Mouse (Mus musculus) erythroblast, embryonic 14.5 days (primary cell): ENCODE data around the gene Anxa9. TPM values are rescaled to one million over a fixed set of nuclear protein-coding genes. Genes with fewer than 3 reads are reported as not detected.

ENCODE experiments used
- H3K27me3 ChIP-seq: 2 replicates; pipeline ENCODE4 v1.6.1; 2012; ENCODE audit warnings: inconsistent platforms; ENCODE audit not compliant: control insufficient read depth
- H3K36me3 ChIP-seq: 2 replicates; pipeline ENCODE4 v1.6.1; 2012; ENCODE audit warnings: mild to moderate bottlenecking, inconsistent platforms; ENCODE audit not compliant: control insufficient read depth
- H3K4me1 ChIP-seq: 2 replicates; pipeline ENCODE4 v1.6.1; 2012; ENCODE audit warnings: inconsistent platforms; ENCODE audit not compliant: control insufficient read depth
- H3K4me3 ChIP-seq: replicated peaks from 2 replicates; pipeline ENCODE3; 2012; ENCODE audit warnings: moderate library complexity, mild to moderate bottlenecking, inconsistent platforms
- H3K9me3 ChIP-seq: 2 replicates; pipeline ENCODE4 v1.6.1; 2012; ENCODE audit warnings: low read length, inconsistent platforms, mixed read lengths; ENCODE audit not compliant: control insufficient read depth
- GATA1 ChIP-seq: IDR thresholded peaks from 2 replicates; pipeline ENCODE4 v1.6.1; 2012; ENCODE audit warnings: low read length, inconsistent platforms, mixed read lengths
- TAL1 ChIP-seq: IDR thresholded peaks from 3 replicates; pipeline ENCODE4 v1.6.1; 2012; ENCODE audit warnings: low read length, inconsistent platforms, mixed read lengths
- polyA plus RNA-seq: library from polyadenylated mRNA; stranded (reverse); fragments of >175 nt; gene quantifications from 2 replicates; pipeline ENCODE4 v1.2.3, GENCODE M21; 2012

The Anxa9 gene
- polyA plus RNA-seq, 1 experiment, result 0.03 TPM

DNA sequence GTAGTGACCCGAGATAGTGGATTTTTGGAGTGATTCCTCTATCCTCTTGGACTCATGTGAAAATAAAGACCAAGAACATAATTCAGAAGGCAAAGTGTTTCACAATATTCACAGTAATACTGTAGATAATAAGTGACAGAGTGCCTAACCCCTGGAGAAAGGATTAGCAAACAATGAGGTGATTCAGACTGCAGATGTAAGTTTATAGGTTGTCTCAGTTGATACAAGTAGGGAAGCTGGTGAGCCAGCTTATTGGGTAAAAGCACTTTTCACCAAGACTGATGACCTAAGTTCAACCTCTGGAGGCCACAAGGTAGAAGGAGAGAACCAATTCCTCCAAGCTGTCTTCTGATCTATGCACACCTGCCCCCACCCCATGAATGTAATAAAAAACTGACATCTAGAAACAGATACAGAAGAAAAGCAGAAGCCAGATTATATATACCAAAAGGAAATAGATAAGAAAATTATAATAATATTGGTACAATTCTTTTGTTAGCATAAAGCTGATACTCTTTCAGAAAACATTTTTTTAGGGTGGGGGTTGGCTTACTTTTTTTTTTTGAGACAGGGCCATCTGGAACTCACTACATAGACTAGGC lies 21.9 kb upstream of the Anxa9 start:
- TF ChIP-seq TAL1, result no peak
- H3K4me3 ChIP-seq, result no peak overlapping the region
- H3K9me3 ChIP-seq, result no peaks in the 10 kb centered on the region
- H3K4me1 ChIP-seq, result no peaks in the 10 kb centered on the region
- no peaks in the 10 kb centered on the region for H3K27me3 ChIP-seq
- H3K36me3 ChIP-seq, result peaks cover 90% of the 10 kb centered on the region

DNA sequence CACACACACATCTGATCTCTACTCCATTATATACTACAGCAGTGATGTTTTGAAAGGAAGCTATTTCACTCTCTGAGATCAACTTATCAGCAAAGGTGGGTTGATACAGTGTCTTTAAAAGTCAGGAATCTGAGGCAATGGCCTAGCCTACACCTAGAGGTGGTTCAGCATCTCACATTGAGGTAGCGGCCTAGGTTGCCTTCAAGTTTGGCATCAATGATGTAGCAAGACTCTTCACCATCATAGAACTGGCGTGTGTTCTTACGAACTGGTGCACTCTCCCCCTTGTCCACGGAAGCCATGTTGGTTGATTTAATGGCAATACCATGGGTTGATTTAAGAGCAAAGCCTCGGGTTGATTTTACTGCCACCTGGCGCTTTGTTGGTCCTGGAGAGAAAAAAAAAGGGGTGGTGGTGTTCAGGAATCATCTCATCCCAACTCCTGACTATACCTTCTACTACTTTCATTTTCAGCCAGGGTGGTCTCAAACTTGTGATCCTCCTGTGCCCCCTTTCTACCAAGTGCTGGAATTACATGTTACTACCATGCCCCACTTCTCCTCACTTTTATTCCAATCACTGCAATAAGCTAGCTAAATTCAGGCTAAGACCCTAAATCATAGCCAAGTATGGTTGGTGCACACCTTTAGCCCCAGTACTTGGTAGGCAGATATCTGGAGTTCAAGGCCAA lies 17.6 kb upstream of the Anxa9 start:
- H3K4me3 ChIP-seq, result no peak overlapping the region
- no peak for TF ChIP-seq GATA1
- TF ChIP-seq TAL1, result no peak
- peaks cover 99% of the 10 kb centered on the region for H3K36me3 ChIP-seq
- H3K4me1 ChIP-seq, result peaks cover 6% of the 10 kb centered on the region
- no peaks in the 10 kb centered on the region for H3K27me3 ChIP-seq
- H3K9me3 ChIP-seq, result no peaks in the 10 kb centered on the region

GRCm38 (mm10) chr3:95323429-95323828 lies 16.5 kb upstream of the Anxa9 start:
- Histone ChIP-seq H3K36me3 (peaks cover 98% of the 10 kb centered on the region), H3K4me1 (peaks cover 14% of the 10 kb centered on the region), H3K27me3 (no peaks in the 10 kb centered on the region), H3K9me3 (no peaks in the 10 kb centered on the region), H3K4me3 (no peak overlapping the region)
- TF ChIP-seq GATA1 (no peak), TAL1 (no peak)

DNA sequence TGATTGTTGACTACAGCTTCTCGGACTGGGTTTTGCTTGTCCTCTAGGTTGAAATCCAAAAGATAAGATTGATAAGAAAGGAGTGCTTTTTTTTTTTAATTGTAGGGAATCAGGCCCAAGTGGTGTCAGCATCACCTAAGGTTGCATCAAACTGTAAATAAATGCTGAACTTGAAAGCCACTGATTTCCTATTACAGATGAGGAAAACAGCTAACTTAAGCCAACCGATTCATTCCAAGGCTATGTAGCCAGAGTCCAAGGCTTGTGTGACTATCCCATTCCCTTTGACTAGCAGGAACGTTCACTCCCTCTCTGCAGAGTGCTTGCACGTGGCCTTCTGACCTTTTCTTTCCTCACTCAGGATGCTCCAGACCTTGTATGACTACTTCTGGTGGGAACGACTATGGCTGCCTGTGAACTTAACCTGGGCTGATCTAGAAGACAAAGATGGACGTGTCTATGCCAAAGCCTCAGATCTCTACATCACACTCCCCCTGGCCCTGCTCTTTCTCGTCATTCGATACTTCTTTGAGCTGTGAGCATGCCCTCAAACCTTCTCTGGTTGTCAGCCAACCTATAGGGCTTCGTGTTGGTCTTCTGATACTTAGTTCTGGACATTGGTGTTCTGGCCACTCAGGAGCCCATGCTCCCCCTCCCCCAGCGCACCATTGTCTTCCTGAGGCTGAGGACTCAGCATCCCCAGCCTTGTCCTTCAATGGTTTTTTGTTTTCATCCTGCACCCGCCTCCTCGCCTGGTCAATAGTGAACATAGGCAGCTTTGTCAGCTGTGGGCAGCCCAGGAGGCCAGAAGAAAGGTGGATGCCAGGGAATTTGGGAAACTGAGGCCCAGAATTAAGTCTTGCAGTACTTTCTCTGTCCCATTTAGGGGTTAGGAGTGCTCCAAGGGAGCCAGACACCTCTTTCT lies 13.0 kb upstream of the Anxa9 start:
- Histone ChIP-seq H3K36me3 (peaks cover 77% of the 10 kb centered on the region), H3K27me3 (no peaks in the 10 kb centered on the region), H3K4me1 (peaks cover 42% of the 10 kb centered on the region), H3K9me3 (no peaks in the 10 kb centered on the region), H3K4me3 (no peak overlapping the region)
- TF ChIP-seq GATA1 (no peak), TAL1 (no peak)

DNA sequence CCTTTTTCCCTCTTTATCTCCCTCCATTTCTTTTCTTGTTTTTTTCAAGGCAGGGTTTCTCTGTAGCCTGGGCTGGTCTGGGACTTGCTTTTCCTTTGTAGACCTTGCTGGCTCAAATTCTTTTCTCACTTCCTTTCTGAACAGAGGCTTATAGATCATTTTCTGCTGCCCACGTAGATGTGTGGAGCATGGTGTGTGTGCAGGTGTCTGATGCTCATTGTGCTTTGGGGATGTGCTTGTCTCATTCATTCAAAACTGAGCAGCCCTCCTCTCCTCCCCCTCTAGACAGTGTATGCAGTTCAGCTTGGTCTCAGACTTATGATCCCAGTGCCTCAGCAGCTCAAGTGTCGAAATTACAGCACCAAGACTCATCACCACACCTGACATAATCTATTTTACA lies 12.1 kb upstream of the Anxa9 start:
- H3K36me3 ChIP-seq, result peaks cover 68% of the 10 kb centered on the region

DNA sequence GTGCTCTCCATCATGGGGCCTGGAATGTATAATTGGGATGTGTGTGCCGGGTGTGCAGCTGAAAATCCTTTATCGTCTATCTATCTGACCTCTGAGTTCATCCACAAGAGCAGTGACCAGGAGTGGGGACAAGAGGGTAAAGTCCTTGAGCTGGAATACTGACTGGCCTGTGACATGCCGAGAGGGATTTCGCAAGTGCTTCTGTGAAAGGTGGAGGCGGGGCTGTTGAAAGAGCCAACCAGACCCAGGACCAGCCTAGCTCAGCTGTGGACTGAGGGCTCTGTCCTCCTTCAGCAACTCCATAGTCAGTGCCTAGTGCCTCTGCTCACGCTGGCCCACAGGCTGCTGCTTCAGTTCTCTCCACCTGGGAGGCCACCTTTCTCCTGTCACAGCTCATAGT lies 11.6 kb upstream of the Anxa9 start:
- Histone ChIP-seq H3K27me3 (no peaks in the 10 kb centered on the region), H3K36me3 (peaks cover 63% of the 10 kb centered on the region), H3K4me3 (peak overlapping the region; percentile 15), H3K4me1 (peaks cover 56% of the 10 kb centered on the region), H3K9me3 (no peaks in the 10 kb centered on the region)
- TF ChIP-seq TAL1 (no peak), GATA1 (no peak)

More for the DNA sequence above, 12.1 kb upstream of the Anxa9 start:
- no peaks in the 10 kb centered on the region for H3K27me3 ChIP-seq
- no peaks in the 10 kb centered on the region for H3K9me3 ChIP-seq
- peak overlapping the region; percentile 15 for H3K4me3 ChIP-seq
- H3K4me1 ChIP-seq, result peaks cover 50% of the 10 kb centered on the region
- TF ChIP-seq GATA1 (no peak), TAL1 (no peak)

DNA sequence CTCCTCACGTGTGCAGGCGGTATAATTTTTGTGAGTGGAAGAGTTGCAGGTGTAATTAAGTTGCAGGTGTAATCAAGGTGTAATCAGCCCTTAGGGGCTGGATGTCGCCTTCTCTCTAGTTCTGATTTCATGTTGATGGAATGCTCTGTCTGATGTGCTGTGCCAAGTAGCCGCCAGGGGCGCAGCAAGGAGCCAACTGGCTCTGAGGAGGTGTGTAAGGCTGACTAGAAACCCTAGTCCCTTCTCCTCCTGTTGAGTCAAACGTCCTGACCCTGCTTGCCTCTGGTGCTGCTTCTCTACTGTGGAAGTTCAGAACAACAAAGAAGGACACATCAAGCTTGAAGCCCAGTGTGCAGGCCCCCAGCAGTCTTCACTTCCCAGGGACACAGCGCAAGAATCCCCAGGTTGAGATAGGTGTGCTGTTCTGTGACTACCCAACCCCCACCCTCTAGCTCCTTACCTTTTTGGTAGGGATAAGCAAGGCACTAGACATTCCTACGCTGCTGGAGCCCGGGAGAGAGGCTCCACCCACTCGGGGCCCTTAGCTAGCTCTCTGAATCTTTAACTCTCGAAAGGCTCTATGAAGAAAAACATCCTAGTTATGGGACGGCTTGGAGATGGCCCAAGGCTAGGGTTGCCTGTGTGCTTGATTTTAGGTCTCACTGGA lies 10.6 kb upstream of the Anxa9 start:
- H3K9me3 ChIP-seq, result no peaks in the 10 kb centered on the region
- TF ChIP-seq TAL1 (no peak), GATA1 (no peak)
- peaks cover 66% of the 10 kb centered on the region for H3K4me1 ChIP-seq
- peak overlapping the region; percentile 34 for H3K4me3 ChIP-seq
- peaks cover 53% of the 10 kb centered on the region for H3K36me3 ChIP-seq
- no peaks in the 10 kb centered on the region for H3K27me3 ChIP-seq

- Histone ChIP-seq H3K4me3 (peak overlapping the region; percentile 92), H3K4me1 (peaks cover 81% of the 10 kb centered on the region)
Measured at GRCm38 (mm10) chr3:95315844-95316550, 9.0 kb upstream of the Anxa9 start.

More at GRCm38 (mm10) chr3:95315844-95316550, 9.0 kb upstream of the Anxa9 start:
- Histone ChIP-seq H3K9me3 (no peaks in the 10 kb centered on the region), H3K27me3 (no peaks in the 10 kb centered on the region), H3K36me3 (peaks cover 37% of the 10 kb centered on the region)
- TF ChIP-seq GATA1 (no peak), TAL1 (no peak)
